Mouse (Mus musculus): ENCODE measurements at regions not wholly inside any gene's neighbourhood (a gene's known extent, or its start where the extent isn't known, plus 50 kb on each side); places are given as distances from the start of the nearest gene placed in this dataset.

DNA sequence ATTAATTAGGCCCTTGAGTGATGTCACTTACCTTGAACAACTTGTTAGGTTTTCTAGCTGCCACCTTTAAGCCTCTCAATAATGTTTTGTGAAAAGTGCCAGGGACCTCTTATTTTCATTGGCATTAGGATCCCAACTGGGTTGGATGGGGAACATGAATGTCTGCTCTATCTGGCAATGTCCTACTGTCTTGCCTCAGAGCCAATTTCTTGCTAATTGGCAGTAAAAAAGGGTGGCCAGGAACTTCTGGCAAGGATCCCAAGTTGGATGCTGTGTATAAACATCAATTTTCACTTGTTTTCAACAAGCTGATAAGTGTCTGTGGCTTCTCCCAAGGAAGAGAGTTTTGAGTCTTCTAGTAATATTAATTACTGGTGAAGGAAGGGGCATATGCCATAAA lies 118.8 kb upstream of the Tgif2lx1 start:
- no peaks in the 10 kb centered on the region for H3K36me3 ChIP-seq (ENCODE audit: control insufficient read depth, insufficient read depth, low read length)
- no peaks in the 10 kb centered on the region for H3K27me3 ChIP-seq (ENCODE audit: control insufficient read depth, insufficient read depth, low read length)
- ATAC-seq (ENCODE audit: insufficient read depth, low FRiP score, low TSS enrichment): no peak
- no peaks in the 10 kb centered on the region for H3K4me1 ChIP-seq (ENCODE audit: control insufficient read depth, insufficient read depth, low read length)
- H3K27ac ChIP-seq (ENCODE audit: low read depth, low read length): no peak overlapping the region
- DNase-seq (ENCODE audit: low spot score): no peak
- H3K9me3 ChIP-seq (ENCODE audit: control insufficient read depth, low read length): no peaks in the 10 kb centered on the region
- no peak overlapping the region for H3K4me2 ChIP-seq (ENCODE audit: low read depth)
- H3K9ac ChIP-seq (ENCODE audit: low read length): no peak overlapping the region
- no peak overlapping the region for H3K4me3 ChIP-seq (ENCODE audit: low read depth, low read length)

DNA sequence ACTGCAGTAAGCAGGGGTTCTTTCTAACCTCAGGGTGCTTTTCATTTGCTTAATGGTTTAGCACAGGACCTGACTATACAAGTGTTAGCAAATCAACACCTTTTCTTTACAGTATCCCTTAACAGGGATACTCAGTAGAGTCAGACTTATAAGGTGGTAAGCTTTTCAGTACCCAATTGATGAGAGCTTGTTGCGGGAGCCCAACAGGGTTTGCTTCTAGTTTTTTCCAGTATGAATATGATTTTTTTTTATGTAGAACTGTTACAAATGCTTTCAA lies 115.7 kb upstream of the Tgif2lx1 start:
- H3K36me3 ChIP-seq (ENCODE audit: control insufficient read depth, insufficient read depth, low read length): no peaks in the 10 kb centered on the region

DNA sequence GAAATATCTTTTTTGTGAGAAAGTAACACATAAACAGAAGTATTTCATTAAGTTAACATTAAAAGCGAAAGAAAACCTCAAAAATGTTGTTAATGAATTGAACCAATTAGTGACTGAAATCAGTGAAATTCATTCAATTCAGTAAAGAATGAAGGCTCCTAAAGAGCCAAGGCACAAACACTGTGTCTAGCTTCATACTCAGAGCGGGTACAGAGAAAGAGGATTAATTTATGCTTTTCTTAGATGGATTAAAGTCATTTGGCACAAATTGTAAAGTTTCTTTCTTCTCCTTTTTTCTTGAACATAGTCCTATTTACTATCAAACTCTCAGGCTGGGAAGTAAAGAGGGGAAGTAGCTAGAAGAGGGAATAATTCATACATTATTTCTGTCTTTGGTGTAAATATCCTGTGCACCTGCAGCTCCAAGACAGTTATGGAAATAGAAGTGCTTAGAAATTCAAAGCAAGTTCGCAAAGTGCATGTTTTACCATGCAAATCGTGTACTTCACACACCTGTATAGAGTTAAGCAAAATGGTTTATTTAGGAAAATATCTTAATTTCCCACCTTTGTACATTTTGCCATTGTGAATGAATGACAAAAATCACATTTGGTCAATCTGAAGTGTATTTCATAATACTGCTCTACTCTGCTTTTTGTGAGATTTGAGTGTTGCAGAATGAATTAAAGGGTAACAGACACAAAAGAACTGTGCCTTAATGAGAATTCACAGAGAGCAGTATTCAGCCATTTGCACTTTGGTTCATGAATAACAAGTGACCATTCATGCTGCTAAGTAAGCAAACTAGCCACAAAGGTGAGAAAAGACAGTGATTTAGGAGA lies 115.2 kb upstream of the Tgif2lx1 start:
- H3K4me3 ChIP-seq (ENCODE audit: low read depth, low read length): no peak overlapping the region
- H3K36me3 ChIP-seq (ENCODE audit: control insufficient read depth, insufficient read depth, low read length): no peaks in the 10 kb centered on the region
- no peaks in the 10 kb centered on the region for H3K4me1 ChIP-seq (ENCODE audit: control insufficient read depth, insufficient read depth, low read length)
- peak; percentile 55 for ATAC-seq (ENCODE audit: insufficient read depth, low FRiP score, low TSS enrichment)
- no peaks in the 10 kb centered on the region for H3K9me3 ChIP-seq (ENCODE audit: control insufficient read depth, low read length)
- DNase-seq (ENCODE audit: low spot score): no peak
- no peak overlapping the region for H3K4me2 ChIP-seq (ENCODE audit: low read depth)
- H3K27me3 ChIP-seq (ENCODE audit: control insufficient read depth, insufficient read depth, low read length): no peaks in the 10 kb centered on the region
- 56% methylated on average over 4 of the region's 4 CpGs for WGBS
- H3K9ac ChIP-seq (ENCODE audit: low read length): no peak overlapping the region
- H3K27ac ChIP-seq (ENCODE audit: low read depth, low read length): no peak overlapping the region

More for the DNA sequence above, 115.7 kb upstream of the Tgif2lx1 start:
- Histone ChIP-seq H3K9me3 (ENCODE audit: control insufficient read depth, low read length) (no peaks in the 10 kb centered on the region), H3K4me2 (ENCODE audit: low read depth) (no peak overlapping the region), H3K4me1 (ENCODE audit: control insufficient read depth, insufficient read depth, low read length) (no peaks in the 10 kb centered on the region), H3K4me3 (ENCODE audit: low read depth, low read length) (no peak overlapping the region), H3K27me3 (ENCODE audit: control insufficient read depth, insufficient read depth, low read length) (no peaks in the 10 kb centered on the region), H3K27ac (ENCODE audit: low read depth, low read length) (no peak overlapping the region), H3K9ac (ENCODE audit: low read length) (no peak overlapping the region)
- ATAC-seq (ENCODE audit: insufficient read depth, low FRiP score, low TSS enrichment) (no peak), DNase-seq (ENCODE audit: low spot score) (no peak)
- 63% methylated on average over 1 of the region's 1 CpGs for WGBS
